Mouse (Mus musculus): ENCODE data around the gene Tcf19.
"Not testable (repeated sequence)": the region's sequence is repeated elsewhere in the genome, so short reads cannot be mapped to it uniquely, and the experiment has no call there.

The Tcf19 gene

GRCm38 (mm10) chr17:35532901-35533300 lies 16.3 kb upstream of the Tcf19 start, which contains the start of gene Psors1c2:
Gene Psors1c2 (plus strand): TSS chr17:35533201.
- DNase-seq (ENCODE audit: low spot score in 2 of 2) = no peak

GRCm38 (mm10) chr17:35532360-35532759 lies 15.7 kb upstream of the Tcf19 start:
- DNase-seq (ENCODE audit: low spot score in 2 of 2) = no peak

- DNase-seq (ENCODE audit: low spot score in 2 of 2) = no peak
Observed at GRCm38 (mm10) chr17:35526644-35527043, 10.0 kb upstream of the Tcf19 start.

- no peak for DNase-seq (ENCODE audit: low spot score in 2 of 2)
Observed at GRCm38 (mm10) chr17:35524354-35524753, 7.7 kb upstream of the Tcf19 start.

- DNase-seq (ENCODE audit: low spot score in 2 of 2) = no peak
Observed at GRCm38 (mm10) chr17:35517526-35517925, 902 bp upstream of the Tcf19 start.

- no peak for DNase-seq (ENCODE audit: low spot score in 2 of 2)
Observed at GRCm38 (mm10) chr17:35515911-35516640, 548 bp downstream of the Tcf19 start.

- DNase-seq (ENCODE audit: low spot score in 2 of 2) = no peak
Observed at GRCm38 (mm10) chr17:35514756-35515155, 1.9 kb downstream of the Tcf19 start.

GRCm38 (mm10) chr17:35513886-35514285 lies 2.7 kb downstream of the Tcf19 start:
- DNase-seq (ENCODE audit: low spot score in 2 of 2) = peak; percentile 45 to 61

- no peak for DNase-seq (ENCODE audit: low spot score in 2 of 2)
Observed at GRCm38 (mm10) chr17:35512916-35513626, 3.6 kb downstream of the Tcf19 start.

GRCm38 (mm10) chr17:35509284-35509683 lies 7.3 kb downstream of the Tcf19 start:
- no peak for DNase-seq (ENCODE audit: low spot score in 2 of 2)

GRCm38 (mm10) chr17:35508279-35508678 lies 8.3 kb downstream of the Tcf19 start:
- not testable (repeated sequence) for DNase-seq (ENCODE audit: low spot score in 2 of 2)

- DNase-seq (ENCODE audit: low spot score in 2 of 2) = no peak
Observed at GRCm38 (mm10) chr17:35507556-35508260, 8.9 kb downstream of the Tcf19 start.

- no peak for DNase-seq (ENCODE audit: low spot score in 2 of 2)
Observed at GRCm38 (mm10) chr17:35506881-35507280, 9.7 kb downstream of the Tcf19 start.

- DNase-seq (ENCODE audit: low spot score in 2 of 2) = no peak
Observed at GRCm38 (mm10) chr17:35505776-35506175, 10.8 kb downstream of the Tcf19 start, which contains the start of gene Pou5f1. Gene Pou5f1 (plus strand): TSS chr17:35506018.

GRCm38 (mm10) chr17:35504628-35505481 lies 11.8 kb downstream of the Tcf19 start:
- no peak for DNase-seq (ENCODE audit: low spot score in 2 of 2)

- DNase-seq (ENCODE audit: low spot score in 2 of 2) = no peak
Observed at GRCm38 (mm10) chr17:35503849-35504248, 12.8 kb downstream of the Tcf19 start.

GRCm38 (mm10) chr17:35502762-35503161 lies 13.9 kb downstream of the Tcf19 start:
- no peak for DNase-seq (ENCODE audit: low spot score in 2 of 2)

GRCm38 (mm10) chr17:35502226-35502625 lies 14.4 kb downstream of the Tcf19 start:
- DNase-seq (ENCODE audit: low spot score in 2 of 2) = no peak

- no peak for DNase-seq (ENCODE audit: low spot score in 2 of 2)
Observed at GRCm38 (mm10) chr17:35497124-35497523, 19.5 kb downstream of the Tcf19 start.

GRCm38 (mm10) chr17:35490320-35490719 lies 26.3 kb downstream of the Tcf19 start:
- DNase-seq (ENCODE audit: low spot score in 2 of 2) = no peak

- DNase-seq (ENCODE audit: low spot score in 2 of 2) = no peak
Observed at GRCm38 (mm10) chr17:35488041-35488440, 28.6 kb downstream of the Tcf19 start.
